Mouse (Mus musculus) bone marrow macrophage, adult 2 months (primary cell): ENCODE results near the gene Acadvl.
A peak's percentile ranks its signal among the peaks of the same experiment; 100 is the strongest.

Experiments
- CTCF ChIP-seq: IDR thresholded peaks from 2 replicates; pipeline ENCODE4 v1.5.1; 2012; ENCODE audit warnings: low read depth, mild to moderate bottlenecking, low read length, moderate library complexity
- POLR2A ChIP-seq: IDR thresholded peaks from 2 replicates; pipeline ENCODE4 v1.6.1; 2012; ENCODE audit warnings: mild to moderate bottlenecking, low read depth, low read length, borderline replicate concordance

GRCm38 (mm10) chr11:70055618-70056214 lies 40.5 kb upstream of the Acadvl start:
- TF ChIP-seq CTCF (peak; percentile 89), POLR2A (no peak)
